Mouse (Mus musculus): ENCODE results near the gene Hoxa10. TPM values are rescaled to one million over a fixed set of nuclear protein-coding genes. Genes with fewer than 3 reads are reported as not detected.

Gene Hoxa10
- total RNA-seq, 1 experiment from 2014 or later = not detected

GRCm38 (mm10) chr6:52234428-52235140 is 6.1 kb downstream of the Hoxa10 start:
- no peak for ATAC-seq (ENCODE audit: extremely low read depth, insufficient number of reproducible peaks, low FRiP score, poor library complexity, severe bottlenecking)

DNA sequence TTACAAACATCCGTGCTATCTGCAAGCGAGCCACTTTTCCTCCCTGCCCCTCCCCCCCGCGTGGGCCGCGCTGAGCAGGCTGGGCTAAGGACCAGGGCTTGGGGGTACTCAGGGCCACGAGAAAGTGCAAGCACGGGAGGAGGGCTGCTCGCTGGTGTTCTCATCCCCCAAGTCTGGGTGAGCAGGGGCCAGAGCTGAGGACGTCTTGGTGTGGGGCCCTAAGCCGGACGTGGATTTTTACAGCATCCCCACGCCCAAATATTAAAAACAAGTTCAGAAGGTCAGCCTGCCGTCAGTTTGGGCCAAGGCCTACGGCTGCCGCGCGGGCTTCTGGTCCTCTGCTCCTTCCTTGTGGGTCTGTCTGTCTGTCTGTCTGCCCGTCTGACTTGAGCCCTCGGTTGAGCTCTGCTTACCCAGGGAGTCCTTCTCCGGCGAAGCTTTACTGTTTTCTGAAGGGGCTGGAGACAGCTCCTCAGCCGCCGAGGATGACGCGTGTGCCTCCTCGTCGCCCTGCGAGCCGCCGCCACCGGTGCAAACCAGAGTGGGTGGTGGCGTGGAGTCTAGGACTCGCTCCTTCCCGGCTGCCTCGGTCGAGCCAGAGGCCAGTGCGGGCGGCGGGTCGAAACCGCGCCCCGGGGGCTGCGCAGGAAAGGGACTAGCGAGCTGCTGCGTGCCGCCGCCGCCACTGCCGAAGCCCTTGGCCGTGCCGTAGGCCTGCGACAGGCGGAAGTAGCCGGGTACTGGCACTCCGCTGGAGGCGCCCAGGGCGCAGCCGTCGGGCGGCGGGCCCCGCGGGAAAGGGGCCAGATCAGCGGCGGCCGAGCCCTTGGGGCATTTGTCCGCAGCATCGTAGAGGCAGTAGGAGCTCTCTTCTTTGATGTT is 6.9 kb downstream of the Hoxa10 start:
- ATAC-seq (ENCODE audit: extremely low read depth, insufficient number of reproducible peaks, low FRiP score, poor library complexity, severe bottlenecking) = no peak

DNA sequence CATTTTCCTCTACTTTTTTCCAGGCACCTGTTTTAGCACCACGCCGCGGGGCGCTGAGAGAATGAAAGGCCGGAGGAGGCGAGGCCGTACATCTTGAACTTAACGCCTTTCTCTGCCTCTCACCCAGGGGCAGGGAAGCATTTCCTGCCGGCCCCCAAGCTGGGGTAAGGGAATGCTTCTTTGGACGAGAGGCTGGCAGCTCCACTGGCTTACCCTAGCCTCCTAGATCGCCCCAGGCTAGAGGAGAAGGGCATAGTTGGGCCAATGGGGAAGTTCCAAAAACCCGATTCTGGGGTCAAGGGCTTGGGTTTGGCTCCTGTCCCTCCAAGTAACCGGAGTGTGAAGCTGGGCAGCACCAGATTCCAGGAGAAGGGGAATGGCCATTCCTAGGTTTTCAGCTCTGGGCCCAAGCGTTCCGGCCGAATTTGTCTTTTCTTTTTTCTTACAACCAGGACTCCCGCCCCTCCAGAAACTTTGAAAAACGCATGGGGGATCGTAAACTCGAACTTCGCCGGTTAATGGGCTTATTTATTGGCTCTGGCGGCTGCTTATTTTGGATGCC is 7.6 kb downstream of the Hoxa10 start:
- ATAC-seq (ENCODE audit: extremely low read depth, insufficient number of reproducible peaks, low FRiP score, poor library complexity, severe bottlenecking) = no peak

DNA sequence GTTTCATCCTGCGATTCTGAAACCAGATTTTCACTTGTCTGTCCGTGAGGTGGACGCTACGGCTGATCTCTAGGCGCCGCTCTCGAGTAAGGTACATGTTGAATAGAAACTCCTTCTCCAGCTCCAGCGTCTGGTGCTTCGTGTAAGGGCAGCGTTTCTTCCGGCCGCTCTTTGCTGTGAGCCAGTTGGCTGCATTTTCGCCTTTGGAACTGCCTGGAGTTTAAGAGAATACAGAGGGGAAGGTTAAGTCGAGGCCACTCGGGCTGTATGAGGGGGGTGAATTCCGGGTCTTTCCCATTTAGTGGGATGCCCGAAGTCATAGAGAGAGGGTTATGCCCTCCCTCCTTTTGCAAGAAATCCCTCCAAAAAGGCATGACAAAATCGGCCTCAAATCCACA is 8.1 kb downstream of the Hoxa10 start:
- ATAC-seq (ENCODE audit: extremely low read depth, insufficient number of reproducible peaks, low FRiP score, poor library complexity, severe bottlenecking) = no peak

- no peak for ATAC-seq (ENCODE audit: extremely low read depth, insufficient number of reproducible peaks, low FRiP score, poor library complexity, severe bottlenecking)
Observed at GRCm38 (mm10) chr6:52231885-52232567, 8.6 kb downstream of the Hoxa10 start.

GRCm38 (mm10) chr6:52230516-52231165 is 10.0 kb downstream of the Hoxa10 start, which contains the start of gene Hoxa9:
Gene Hoxa9 (minus strand): TSS chr6:52231089.
- ATAC-seq (ENCODE audit: extremely low read depth, insufficient number of reproducible peaks, low FRiP score, poor library complexity, severe bottlenecking) = no peak

DNA sequence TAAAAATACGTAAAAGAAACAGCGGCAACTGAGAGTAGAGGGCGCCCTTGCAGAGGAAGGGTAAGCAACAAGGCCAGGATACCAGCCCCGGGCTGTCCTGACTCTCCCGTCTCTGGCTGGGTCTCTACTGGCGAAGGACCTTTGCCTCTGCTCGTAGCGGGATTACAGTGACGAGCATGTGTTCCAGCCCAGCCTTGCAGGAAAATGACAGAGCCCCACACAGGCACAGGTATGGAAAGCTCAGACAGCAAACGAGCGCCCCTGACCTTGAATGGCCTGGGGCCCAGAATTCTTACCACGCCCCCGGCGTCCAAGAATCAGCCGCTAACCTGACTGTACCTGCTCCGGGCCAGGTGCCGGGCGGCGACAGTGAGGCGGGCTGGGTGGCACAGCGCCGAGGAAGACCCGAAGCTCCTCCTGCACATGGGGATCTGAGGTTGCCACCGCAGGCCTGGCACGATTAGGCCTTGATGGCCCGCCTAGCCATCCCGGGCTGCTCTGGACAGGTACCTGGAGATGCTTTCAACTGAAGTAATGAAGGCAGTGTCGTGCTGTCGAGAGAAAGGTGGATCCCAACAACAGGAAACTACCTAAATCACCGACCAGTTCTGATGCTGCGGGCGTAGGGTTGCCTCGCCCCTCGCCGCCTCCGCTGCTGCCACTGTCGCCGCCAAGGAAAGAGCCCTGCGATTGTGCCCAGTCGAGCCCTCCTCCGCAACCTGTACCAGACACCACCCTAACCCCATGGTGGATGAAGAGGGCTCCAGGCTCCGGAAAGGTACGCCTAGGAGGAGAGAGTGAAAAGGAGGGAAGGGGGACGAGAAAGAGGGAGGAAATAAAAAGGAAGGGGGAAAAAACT is 10.9 kb downstream of the Hoxa10 start:
- no peak for ATAC-seq (ENCODE audit: extremely low read depth, insufficient number of reproducible peaks, low FRiP score, poor library complexity, severe bottlenecking)

GRCm38 (mm10) chr6:52228475-52229465 is 11.9 kb downstream of the Hoxa10 start:
- ATAC-seq (ENCODE audit: extremely low read depth, insufficient number of reproducible peaks, low FRiP score, poor library complexity, severe bottlenecking) = no peak

DNA sequence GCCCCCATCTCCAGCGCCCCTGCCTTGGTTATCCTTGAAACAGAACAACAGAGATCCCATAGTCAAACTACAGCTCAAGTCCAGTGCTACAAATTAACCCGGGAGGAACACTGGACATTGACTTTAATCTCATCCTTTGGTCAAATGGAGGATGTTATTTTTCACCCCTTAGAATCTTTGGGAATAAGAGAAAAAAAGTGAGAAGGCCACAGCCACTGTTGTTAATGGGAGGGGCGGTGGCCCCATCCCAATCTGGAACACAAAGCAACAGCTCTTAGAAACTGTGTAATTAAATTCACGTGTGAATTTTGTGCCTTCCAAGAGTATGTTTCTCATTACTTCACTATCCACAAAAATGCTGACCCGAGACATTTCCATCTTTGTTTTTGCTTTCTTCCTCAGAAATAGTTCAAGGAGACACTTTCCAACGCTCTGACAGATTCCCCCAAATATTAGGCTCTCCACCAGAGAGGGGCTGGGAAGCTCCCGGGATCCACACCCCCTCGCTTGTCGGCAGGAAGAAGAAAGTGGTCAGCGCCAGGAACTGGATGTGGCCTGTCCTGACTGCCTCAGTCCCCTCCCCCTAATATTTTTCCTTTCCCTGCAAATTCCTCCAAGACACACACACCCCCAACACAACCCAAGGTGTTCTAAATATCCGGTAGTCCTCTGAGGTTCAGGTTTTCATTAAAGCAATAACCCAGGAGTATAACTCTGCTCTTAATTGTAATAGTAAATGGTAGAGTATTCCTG is 13.0 kb downstream of the Hoxa10 start:
- ATAC-seq (ENCODE audit: extremely low read depth, insufficient number of reproducible peaks, low FRiP score, poor library complexity, severe bottlenecking) = no peak

- ATAC-seq (ENCODE audit: extremely low read depth, insufficient number of reproducible peaks, low FRiP score, poor library complexity, severe bottlenecking) = no peak
Observed at GRCm38 (mm10) chr6:52226569-52227257, 13.9 kb downstream of the Hoxa10 start.

DNA sequence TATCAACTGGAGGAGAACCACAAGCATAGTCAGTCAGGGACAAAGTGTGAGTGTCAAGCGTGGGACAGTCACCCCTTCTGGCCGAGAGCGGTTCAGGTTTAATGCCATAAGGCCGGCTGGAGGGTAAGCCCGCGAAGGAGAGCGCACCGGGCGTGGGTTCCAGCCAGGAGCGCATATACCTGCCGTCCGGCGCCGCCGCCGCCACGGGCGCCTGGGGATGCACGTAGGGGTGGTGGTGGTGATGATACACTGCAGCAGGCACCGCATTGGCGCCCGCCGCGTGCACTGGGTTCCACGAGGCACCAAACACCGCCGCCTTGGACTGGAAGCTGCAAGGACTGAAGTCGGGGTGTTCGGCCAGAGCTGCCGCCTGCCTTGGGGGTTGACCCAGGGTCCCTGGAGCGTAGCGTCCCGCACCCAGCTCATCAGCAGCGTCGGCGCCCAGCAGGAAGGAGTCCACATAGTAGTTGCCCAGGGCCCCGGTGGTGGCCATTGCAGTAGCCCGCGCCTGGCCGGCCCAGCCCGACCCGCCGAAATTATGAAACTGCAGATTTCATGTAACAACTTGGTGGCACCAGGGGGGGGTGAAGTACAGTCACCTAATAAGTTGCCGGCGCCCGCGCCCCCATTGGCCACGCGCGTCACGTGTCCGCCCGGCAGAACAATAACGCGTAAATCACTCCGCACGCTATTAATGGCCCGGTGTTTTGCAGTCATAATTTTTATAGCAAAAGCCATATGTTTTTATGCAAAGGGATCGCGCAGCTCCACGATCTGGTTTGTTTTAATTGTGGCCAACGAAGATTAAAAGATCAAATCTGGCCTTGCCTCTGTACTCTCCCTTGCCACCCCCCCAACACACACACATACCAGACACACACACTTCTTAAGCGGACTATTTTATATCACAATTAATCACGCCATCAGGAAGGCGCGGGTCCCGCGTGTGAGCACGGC is 14.8 kb downstream of the Hoxa10 start:
- no peak for ATAC-seq (ENCODE audit: extremely low read depth, insufficient number of reproducible peaks, low FRiP score, poor library complexity, severe bottlenecking)

DNA sequence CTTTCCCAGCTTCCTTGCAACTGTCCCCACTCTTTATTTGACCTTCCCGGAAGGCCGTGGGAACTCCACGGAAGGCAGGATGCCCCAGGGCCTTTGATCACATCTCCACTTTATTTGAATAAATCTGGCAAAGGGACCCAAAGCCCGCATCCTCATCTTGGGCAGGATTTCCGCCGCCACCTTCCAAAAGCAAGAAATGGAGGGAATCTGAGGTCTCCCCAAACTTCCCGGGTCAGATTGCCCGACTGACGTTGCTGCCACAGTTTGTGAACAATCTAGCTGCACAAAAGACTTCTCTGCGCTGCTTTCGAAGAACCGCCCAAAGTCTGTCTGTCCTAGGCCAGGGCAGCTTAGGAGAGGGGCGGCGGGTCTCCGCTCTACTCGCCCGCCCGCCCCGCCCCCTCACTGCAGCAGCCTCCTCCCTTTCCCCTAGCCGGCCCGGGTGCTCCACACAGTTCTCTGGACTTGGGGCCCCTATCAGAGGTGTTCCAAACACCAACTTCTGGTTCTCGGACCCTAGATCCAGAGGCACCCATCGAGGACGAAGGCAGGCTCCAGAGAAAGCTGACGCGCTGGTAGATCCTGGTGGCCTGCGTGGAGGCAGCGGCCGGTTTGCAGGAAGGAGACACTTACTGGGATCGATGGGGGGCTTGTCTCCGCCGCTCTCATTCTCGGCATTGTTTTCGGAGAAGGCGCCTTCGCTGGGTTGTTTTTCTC is 15.6 kb downstream of the Hoxa10 start:
- no peak for ATAC-seq (ENCODE audit: extremely low read depth, insufficient number of reproducible peaks, low FRiP score, poor library complexity, severe bottlenecking)

DNA sequence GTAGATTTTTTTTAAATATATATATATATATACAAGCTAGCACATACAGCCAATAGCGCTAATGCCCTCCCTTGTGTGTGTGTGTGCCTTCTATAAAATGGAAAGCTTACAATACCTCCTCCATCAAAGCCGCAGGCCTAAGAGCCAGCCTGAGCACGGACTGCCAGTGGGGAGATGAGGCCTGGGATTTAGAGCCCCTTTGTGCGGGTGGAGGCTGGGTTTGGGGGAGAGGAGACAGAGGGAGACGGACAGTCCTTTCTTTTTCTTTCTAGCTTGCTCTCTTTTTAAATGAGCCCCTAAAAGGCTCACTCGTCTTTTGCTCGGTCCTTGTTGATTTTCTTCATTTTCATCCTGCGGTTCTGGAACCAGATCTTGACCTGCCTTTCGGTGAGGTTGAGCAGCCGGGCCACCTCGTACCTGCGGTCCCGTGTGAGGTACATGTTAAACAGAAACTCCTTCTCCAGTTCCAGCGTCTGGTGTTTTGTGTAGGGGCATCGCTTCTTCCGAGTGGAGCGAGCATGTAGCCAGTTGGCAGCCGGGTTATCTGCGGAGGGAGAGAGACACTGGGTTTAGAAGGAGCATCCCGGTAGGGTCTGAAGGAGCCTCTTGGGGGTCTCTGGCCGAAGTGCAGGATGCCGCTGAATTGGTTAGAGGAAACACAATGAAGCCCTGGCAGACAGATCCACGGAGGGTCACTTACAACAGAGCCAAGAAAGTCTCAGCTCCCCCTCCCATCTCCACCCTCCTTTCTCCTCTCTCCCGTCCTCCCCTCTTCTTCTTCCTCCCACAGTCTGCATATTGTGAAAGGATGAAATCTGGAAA is 16.5 kb downstream of the Hoxa10 start:
- ATAC-seq (ENCODE audit: extremely low read depth, insufficient number of reproducible peaks, low FRiP score, poor library complexity, severe bottlenecking) = no peak
